Mouse (Mus musculus): ENCODE results near the gene Rnase12.

- no peak for TF ChIP-seq GATA1 (IDR thresholded peaks at IDR 0.05; ENCODE audit: low read length)
- no peak for TF ChIP-seq TAL1 (IDR thresholded peaks at IDR 0.05; ENCODE audit: low read length)
Measured at GRCm38 (mm10) chr14:51057401-51057831, at the start of gene Rnase12.

Measured in erythroblast, embryonic 14.5 days (primary cell).